In the genomic region with DNA sequence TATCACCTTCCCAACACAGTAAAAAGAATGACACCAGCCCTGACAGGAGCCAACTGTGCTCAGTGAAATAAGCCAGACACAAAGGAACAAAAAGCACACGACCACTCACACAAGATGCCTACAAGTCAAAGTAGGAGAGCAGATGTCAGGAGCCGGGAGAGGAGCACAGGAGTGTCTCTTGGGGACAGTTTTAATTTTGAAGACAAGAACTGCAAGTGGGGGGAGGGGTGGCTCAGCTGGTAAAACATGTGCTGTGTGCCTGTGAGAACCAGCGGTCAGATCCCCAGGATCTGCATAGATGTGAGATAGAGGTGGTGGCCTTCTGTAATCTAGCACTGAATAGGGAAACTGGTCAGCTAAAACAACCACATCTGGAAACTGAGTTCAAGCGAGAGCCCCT, we compare ENCODE assay signal across 14 mouse cellular contexts.
A peak's percentile ranks its signal among the peaks of the same experiment; 100 is the strongest.
DNase-seq lines count a peak whose midpoint lies in the region; ATAC-seq and TF ChIP-seq lines count a peak whose summit lies in the region.
"Had no signal": no experiment of that assay in that cellular context is flagged by ENCODE, and none has a peak within 500 bp of the region (broad histone marks: within the 10 kb centered on the region; RNA-seq: fewer than 3 reads in every experiment).

No protein-coding gene starts in this region.

- no peaks in the 10 kb centered on the region for H3K36me3 ChIP-seq in hindbrain, embryonic 11.5 days (ENCODE audit: control insufficient read depth, insufficient read depth, low read length)
- no peaks in the 10 kb centered on the region for H3K36me3 ChIP-seq in hindbrain, embryonic 16.5 days (ENCODE audit: control insufficient read depth, insufficient read depth, low read length)
- H3K36me3 ChIP-seq in hindbrain, embryonic 12.5 days = peaks cover 7% of the 10 kb centered on the region; the same call in 1 of the 2 replicates
- peaks cover 8% of the 10 kb centered on the region; the same call in 1 of the 2 replicates for H3K36me3 ChIP-seq in neural tube, embryonic 12.5 days

- ATAC-seq in hindbrain, embryonic 11.5 days (ENCODE audit: low FRiP score) = peak; percentile 56; the same call in 1 of the 2 replicates
- ATAC-seq in hindbrain, embryonic 16.5 days = no peak
- no peak for ATAC-seq in hindbrain, embryonic 12.5 days (ENCODE audit: low FRiP score)
- no peak for ATAC-seq in neural tube, embryonic 12.5 days (ENCODE audit: low FRiP score, low read depth)

- H3K9ac ChIP-seq in hindbrain, embryonic 11.5 days (ENCODE audit: low read depth, low read length) = no peak overlapping the region
- no peak overlapping the region for H3K9ac ChIP-seq in hindbrain, embryonic 16.5 days (ENCODE audit: low read depth, low read length)
- no peak overlapping the region for H3K9ac ChIP-seq in hindbrain, embryonic 12.5 days
- no peak overlapping the region for H3K9ac ChIP-seq in neural tube, embryonic 12.5 days
- H3K9ac ChIP-seq: embryonic facial prominence, embryonic 13.5 days had no signal

- WGBS in hindbrain, embryonic 11.5 days = 37% methylated on average over 4 of the region's 4 CpGs
- WGBS in hindbrain, embryonic 16.5 days = 29% methylated on average over 4 of the region's 4 CpGs
- 34% methylated on average over 4 of the region's 4 CpGs for WGBS in hindbrain, embryonic 12.5 days
- WGBS in neural tube, embryonic 12.5 days = 40% methylated on average over 4 of the region's 4 CpGs
- WGBS in lung, adult 2 months = 64% methylated on average over 4 of the region's 4 CpGs

- TF ChIP-seq POLR2A in lung, adult 2 months (IDR thresholded peaks at IDR 0.05; ENCODE audit: borderline replicate concordance, extremely low read depth, low read depth, low read length) = no peak

- H3K27ac ChIP-seq in hindbrain, embryonic 11.5 days (ENCODE audit: low read depth, low read length) = peak overlapping the region; percentile 60
- H3K27ac ChIP-seq in hindbrain, embryonic 16.5 days (ENCODE audit: low read depth, low read length) = no peak overlapping the region
- peak overlapping the region; percentile 56; the same call in 1 of the 2 replicates for H3K27ac ChIP-seq in brown adipose tissue, adult 24 weeks (replicated peaks; ENCODE audit: low read depth, low read length)
- peak overlapping the region; percentile 69 for H3K27ac ChIP-seq in hindbrain, embryonic 12.5 days
- H3K27ac ChIP-seq in neural tube, embryonic 12.5 days = peak overlapping the region; percentile 43; the same call in 1 of the 2 replicates
- H3K27ac ChIP-seq: embryonic facial prominence, embryonic 13.5 days had no signal

- no peaks in the 10 kb centered on the region for H3K9me3 ChIP-seq in hindbrain, embryonic 11.5 days (ENCODE audit: control insufficient read depth, low read length)
- H3K9me3 ChIP-seq in hindbrain, embryonic 16.5 days (ENCODE audit: control insufficient read depth, low read length) = no peaks in the 10 kb centered on the region
- H3K9me3 ChIP-seq in hindbrain, embryonic 12.5 days (replicated peaks) = no peaks in the 10 kb centered on the region
- H3K9me3 ChIP-seq in neural tube, embryonic 12.5 days = no peaks in the 10 kb centered on the region; the same call in 1 of the 2 replicates

- H3K4me1 ChIP-seq in hindbrain, embryonic 11.5 days (replicated peaks; ENCODE audit: control insufficient read depth, insufficient read depth, low read length) = peaks cover 11% of the 10 kb centered on the region; the same call in 1 of the 2 replicates
- H3K4me1 ChIP-seq in hindbrain, embryonic 16.5 days (ENCODE audit: control insufficient read depth, insufficient read depth, low read depth, low read length) = peaks cover 19% of the 10 kb centered on the region
- H3K4me1 ChIP-seq in brown adipose tissue, adult 24 weeks (ENCODE audit: control insufficient read depth, insufficient read depth, insufficient read length, low read length) = peaks cover 20% of the 10 kb centered on the region
- peaks cover 63% of the 10 kb centered on the region for H3K4me1 ChIP-seq in hindbrain, embryonic 12.5 days
- peaks cover 59% of the 10 kb centered on the region for H3K4me1 ChIP-seq in neural tube, embryonic 12.5 days
- peaks cover 3% of the 10 kb centered on the region; the same call in 1 of the 2 replicates for H3K4me1 ChIP-seq in lung, adult 2 months (ENCODE audit: control insufficient read depth, insufficient read depth, low read length)

- no peak overlapping the region for H3K4me3 ChIP-seq in hindbrain, embryonic 11.5 days (ENCODE audit: low read depth, low read length)
- H3K4me3 ChIP-seq in hindbrain, embryonic 16.5 days (ENCODE audit: low read length) = no peak overlapping the region
- no peak overlapping the region for H3K4me3 ChIP-seq in brown adipose tissue, adult 24 weeks (ENCODE audit: insufficient read depth, low read depth, low read length)
- H3K4me3 ChIP-seq in hindbrain, embryonic 12.5 days = no peak overlapping the region
- H3K4me3 ChIP-seq in neural tube, embryonic 12.5 days = no peak overlapping the region
- no peak overlapping the region for H3K4me3 ChIP-seq in lung, adult 2 months (replicated peaks; ENCODE audit: extremely low read depth, low read depth, low read length)
- H3K4me3 ChIP-seq: embryonic facial prominence, embryonic 13.5 days had no signal

- TF ChIP-seq CTCF in lung, adult 2 months (IDR thresholded peaks at IDR 0.05; ENCODE audit: insufficient read depth, low read length) = no peak

- no peak overlapping the region for H3K4me2 ChIP-seq in hindbrain, embryonic 11.5 days (replicated peaks; ENCODE audit: low read depth, low read length)
- no peak overlapping the region for H3K4me2 ChIP-seq in hindbrain, embryonic 16.5 days (ENCODE audit: low read length)
- no peak overlapping the region for H3K4me2 ChIP-seq in hindbrain, embryonic 12.5 days (replicated peaks)
- no peak overlapping the region for H3K4me2 ChIP-seq in neural tube, embryonic 12.5 days (replicated peaks)
- H3K4me2 ChIP-seq: embryonic facial prominence, embryonic 13.5 days; liver, embryonic 11.5 days had no signal

- no peaks in the 10 kb centered on the region for H3K27me3 ChIP-seq in hindbrain, embryonic 11.5 days (ENCODE audit: control insufficient read depth, insufficient read depth, low read length)
- no peaks in the 10 kb centered on the region for H3K27me3 ChIP-seq in hindbrain, embryonic 16.5 days (replicated peaks; ENCODE audit: control insufficient read depth, insufficient read depth, low read length)
- H3K27me3 ChIP-seq in hindbrain, embryonic 12.5 days = no peaks in the 10 kb centered on the region
- no peaks in the 10 kb centered on the region for H3K27me3 ChIP-seq in neural tube, embryonic 12.5 days (replicated peaks)
- H3K27me3 ChIP-seq: embryonic facial prominence, embryonic 13.5 days had no signal

- DNase-seq in hindbrain, embryonic 11.5 days (ENCODE audit: low spot score) = peak; percentile 57
- no peak for DNase-seq in lung, adult 2 months
- DNase-seq in urinary bladder, adult 18-20 months (ENCODE audit: low spot score in 2 of 2) = no peak
- DNase-seq: cerebellum, adult 8-10 months; gastrocnemius, postnatal 36 days; kidney, adult 9 months; lung, postnatal 10 days; right cerebral cortex, postnatal 25 days had no signal
